Mouse (Mus musculus): ENCODE results near the gene Lrrc39.
"Not testable (repeated sequence)": the region's sequence is repeated elsewhere in the genome, so short reads cannot be mapped to it uniquely, and the experiment has no call there.

The Lrrc39 gene

DNA sequence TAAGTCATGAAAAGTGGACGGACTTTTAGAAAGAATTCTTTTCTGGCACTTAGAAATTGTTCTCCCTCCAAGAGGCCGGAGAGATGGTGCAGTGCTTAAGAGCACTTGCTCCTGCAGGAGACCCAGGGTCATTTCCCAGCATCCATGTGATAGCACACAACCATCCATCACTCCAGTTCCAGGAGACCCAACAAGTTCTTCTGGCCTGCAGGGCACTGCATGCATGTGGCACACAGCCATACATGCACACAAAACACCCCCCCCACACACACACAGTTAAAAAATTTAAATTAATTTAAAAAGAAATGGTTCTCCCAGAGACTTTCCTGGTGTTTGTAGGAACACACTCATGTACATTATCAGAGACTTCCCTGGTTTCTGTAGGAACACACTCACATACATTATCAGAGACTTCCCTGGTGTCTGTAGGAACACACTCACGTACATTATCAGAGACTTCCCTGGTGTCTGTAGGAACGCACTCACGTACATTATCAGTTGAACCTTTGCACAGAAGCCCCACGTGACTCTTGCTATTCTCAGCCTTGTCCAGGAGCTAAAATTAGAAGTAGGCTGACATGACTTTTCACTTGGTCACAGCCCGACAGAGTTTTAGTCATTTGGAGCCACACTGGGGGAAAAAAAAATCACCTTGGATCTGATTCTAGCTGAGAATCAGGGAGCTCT, at the start of gene Lrrc39:
TSS of gene Lrrc39 (plus strand) at position 566 of the 687 bp plus-strand sequence.
- DNase-seq (ENCODE audit: low read depth, low spot score), result no peak

DNA sequence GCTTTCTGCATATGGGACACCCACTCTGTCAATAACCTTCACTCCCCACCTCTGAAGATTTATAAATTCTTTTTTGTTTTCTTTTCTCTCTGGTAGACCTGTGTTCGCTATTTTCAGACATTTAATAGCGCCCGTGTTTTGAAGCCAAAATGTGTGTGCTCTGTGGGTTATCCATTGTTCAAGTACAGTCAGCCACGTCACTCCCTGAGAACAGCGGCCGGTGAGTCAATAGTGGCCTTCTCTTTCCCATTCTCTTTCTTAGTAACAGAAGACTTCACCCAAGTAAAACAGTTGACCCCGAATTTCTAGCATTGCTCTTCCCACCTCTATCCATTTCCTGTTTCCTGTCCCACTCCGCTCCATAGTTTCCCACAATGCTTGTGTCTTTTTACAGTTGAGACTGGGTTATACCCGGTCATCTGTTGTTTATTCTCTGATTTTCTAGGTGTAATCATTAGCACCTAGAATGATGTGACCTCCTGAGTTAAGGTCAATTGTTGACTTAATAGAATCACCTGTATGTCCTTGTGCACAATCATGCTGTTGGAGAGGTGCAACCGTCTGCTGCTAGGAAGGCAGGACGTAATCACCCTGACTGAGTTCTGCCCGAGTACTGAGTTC, 42.5 kb upstream of the Lrrc39 start:
- no peak for DNase-seq (ENCODE audit: low read depth, low spot score)

DNA sequence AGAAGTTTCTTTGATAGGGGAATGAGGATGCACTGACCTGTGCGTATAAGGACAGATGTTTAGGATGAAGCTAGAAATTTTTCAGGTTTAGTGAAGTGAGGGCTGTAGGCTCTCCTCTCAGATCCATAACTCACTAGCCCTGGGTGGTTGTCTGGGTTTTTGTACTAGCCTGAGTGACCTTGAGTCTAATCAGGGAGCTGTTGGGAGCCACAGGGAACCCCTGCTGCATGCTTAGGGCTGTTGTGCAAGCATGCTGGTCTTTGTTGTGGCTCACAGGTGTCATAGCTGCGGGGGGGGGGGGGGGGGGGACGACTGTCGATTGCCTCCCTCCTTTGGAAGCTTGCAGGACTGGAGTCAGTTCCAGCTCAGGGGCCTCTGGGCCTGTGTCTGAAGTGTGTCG, 33.0 kb upstream of the Lrrc39 start:
- DNase-seq (ENCODE audit: low read depth, low spot score), result no peak

DNA sequence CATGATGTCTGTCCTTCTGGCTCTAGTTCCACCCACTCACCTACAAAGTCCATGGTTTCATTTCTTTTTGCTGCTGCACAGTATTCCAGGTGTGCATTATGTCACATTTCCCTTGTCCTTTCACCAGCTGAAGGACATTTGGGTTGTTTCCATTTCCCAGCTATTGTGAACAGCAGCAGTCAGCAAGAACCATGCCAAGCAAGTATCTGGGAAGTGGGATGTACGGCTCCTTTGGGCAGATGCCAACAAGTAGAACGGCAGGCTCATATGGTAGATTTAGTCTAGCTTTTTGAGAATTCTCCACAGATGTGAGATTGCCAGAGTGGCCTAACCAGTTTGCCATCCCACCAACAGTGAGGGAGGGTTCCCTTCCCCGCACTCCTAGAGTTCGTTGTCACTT, 31.9 kb upstream of the Lrrc39 start:
- no peak for DNase-seq (ENCODE audit: low read depth, low spot score)

DNA sequence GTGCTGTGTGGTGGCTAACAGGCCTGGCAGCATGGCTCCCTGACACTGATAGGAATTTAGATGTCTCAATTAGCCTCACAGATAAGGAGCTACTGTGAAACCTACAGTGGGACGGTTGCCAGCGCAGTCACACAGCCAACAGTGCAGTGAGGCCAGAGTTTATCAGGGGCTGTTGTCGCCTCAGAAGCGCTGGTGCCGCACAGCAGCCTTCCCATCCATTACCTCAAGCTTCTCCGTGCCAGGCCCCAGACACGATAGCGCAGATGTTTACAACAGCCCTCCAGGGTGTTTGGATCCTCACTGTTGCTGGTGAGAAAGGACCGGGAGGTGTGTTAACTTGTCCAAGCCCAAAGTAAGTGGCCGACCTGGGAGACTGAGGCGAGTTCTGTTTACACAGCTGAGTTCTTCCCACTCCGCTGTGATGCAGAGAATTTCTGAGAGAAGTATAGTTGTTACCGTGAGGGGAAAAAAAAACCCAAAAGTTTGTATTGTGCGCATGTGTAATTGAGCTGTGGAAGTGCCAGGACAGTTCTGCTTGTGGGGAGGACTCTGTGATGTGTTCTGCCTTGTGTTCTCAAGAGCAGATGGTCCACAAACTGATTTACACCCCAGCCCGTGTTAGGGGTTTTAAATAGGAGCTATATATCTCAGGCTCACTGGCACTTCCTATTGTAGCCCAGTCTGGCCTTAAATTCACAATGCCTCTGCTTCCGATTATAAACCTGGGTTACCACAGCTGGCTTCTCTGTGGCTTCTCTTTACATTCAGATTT, 26.2 kb upstream of the Lrrc39 start:
- no peak for DNase-seq (ENCODE audit: low read depth, low spot score)

DNA sequence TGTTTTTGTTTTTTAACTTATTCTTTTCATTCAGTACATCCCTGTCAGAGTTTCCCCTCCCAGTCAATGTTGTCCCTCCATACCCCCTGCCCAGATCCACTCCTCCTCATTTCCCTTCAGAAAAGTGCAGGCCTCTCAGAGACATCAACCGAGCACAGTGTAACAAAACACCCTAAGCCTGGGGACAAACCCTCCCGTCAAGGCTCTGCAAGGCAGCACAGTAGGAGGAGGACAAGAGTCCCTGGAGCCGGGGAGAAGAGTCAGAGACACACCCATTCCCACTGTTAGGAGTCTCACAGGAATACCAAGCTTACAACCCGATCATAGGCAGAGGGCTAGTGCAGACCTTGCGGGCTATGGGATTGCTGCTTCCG, 25.6 kb upstream of the Lrrc39 start:
- DNase-seq (ENCODE audit: low read depth, low spot score), result no peak

DNA sequence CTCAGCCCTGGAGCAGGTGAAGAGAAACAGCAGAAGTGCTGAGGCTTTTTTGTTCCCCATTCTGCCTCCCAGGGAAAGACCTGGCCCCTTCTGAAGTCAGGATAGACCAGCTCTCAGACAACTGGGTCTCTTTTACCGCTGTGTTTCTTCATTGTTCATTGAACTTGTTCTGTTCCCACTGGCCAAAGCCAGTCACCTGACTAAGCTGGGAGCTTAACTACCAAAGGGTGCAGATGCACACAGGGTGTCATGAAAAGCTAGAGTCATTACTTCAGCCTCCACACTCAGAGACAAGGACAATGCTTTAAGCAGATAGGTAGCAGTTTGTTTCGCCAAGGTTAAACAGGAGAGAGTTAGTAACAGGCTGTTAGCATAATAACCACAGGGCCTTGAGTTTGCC, 20.7 kb upstream of the Lrrc39 start:
- DNase-seq (ENCODE audit: low read depth, low spot score), result no peak

DNA sequence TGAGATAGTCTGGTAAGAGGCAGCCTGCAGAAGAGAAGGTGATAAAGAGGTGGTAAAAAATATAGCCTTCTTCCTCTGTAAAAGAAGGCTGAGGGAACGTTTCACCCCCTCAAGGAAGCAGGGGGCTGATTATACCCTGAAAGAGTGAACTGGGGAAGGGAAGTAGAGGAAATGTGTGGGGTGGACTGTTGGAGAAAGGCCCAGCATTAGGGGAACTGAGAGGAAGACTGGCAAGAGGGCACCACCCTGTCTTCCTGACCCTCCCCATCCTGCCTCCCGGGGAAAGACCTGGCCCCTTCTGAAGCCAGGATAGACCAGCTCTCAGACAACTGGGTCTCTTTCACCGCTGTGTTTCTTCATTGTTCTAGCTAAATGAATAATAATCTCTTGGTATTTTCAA, 20.2 kb upstream of the Lrrc39 start:
- no peak for DNase-seq (ENCODE audit: low read depth, low spot score)

DNA sequence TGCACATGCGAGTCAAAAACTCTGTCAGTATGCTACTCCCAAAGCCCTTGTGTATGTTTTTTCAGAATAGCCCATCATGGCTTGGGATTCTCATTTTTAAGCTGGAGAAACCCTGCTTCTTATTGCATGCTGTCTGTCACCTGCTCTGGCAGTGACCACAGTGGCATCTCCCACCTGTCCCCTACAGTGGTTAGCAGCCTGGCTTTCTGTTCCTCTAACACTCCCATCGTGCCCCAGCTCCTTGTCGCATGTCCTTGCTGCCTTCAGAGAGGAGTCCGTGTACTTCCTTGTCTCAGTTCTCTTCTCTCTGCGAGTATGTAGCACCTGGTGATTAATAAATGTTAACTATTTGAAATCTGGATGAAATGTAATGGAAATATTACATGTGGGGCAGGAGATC, 15.3 kb upstream of the Lrrc39 start:
- no peak for DNase-seq (ENCODE audit: low read depth, low spot score)

DNA sequence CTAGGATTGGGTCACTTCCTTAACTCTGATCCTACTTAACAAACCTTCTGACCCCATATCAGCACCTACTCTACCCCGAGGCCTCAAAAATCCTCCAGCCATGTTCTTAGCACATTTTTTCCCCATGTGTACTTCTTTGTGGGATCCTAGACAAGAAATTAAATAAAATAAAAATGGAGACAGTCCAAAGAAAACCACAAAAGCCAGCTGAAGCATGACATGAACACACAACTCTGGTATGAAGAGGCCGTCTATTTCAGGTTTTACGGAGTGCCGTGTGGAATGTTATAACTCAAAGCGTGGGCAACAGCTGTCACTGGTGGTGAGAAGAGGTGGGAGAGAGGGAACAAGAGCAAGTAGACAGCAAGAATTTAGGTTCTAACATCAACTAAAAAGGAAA, 11.4 kb upstream of the Lrrc39 start:
- no peak for DNase-seq (ENCODE audit: low read depth, low spot score)

DNA sequence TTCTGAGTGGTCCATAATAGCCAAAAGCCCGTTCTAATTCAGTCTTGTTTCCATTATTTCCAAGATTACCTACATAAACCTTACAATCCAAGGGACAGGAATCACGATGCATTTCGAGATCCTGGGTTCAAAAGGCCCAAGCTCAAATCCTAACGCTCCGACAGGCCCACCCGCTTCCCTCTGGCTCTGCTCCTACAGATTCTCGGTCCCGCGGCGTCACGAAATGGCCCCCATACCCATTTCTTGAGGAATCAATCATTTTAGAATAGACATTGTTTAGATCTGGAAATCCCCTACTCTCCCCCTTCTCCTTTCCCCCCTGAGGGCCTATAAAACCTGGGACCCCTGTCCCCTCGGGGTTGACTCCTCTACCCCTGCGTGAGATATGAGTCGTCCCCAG, 1.5 kb upstream of the Lrrc39 start:
- not testable (repeated sequence) for DNase-seq (ENCODE audit: low read depth, low spot score)

DNA sequence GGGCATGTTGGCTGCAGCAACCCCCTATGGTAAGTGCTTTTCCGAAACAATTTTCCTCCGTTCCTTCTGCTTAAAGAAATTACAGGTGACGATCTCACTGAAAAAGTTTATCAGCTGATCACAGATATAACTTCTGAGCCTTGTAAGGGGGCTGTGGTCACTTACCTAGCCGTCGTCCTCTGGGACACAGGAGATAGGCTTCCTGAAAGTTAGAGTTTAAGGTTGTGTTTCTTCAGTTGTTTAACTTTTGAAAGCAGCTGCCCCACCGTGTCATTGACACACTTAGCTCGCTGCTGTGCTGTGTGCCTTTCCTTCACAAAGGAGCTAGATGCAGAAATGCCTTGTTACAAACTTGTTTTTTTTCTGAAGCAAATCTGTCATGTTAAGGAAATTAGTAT, 321 bp downstream of the Lrrc39 start:
- no peak for DNase-seq (ENCODE audit: low read depth, low spot score)

DNA sequence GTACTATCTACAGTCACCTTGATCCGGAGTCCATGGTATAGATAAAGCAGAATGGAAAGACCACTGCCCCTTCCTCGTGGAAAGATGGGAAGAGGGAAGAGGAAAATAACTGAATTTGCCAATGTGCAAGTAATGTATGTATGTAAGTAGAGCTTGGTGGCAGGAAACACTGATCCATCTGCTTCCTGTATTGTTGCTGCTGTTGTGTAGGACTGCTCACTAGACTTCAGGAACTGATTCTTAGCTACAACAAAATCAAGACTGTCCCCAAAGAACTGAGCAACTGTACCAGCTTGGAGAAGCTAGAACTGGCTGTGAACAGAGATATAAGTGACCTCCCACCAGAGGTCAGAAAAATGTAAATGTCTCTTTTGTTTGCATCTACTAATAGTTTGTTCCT, 7.9 kb downstream of the Lrrc39 start:
- no peak for DNase-seq (ENCODE audit: low read depth, low spot score)

DNA sequence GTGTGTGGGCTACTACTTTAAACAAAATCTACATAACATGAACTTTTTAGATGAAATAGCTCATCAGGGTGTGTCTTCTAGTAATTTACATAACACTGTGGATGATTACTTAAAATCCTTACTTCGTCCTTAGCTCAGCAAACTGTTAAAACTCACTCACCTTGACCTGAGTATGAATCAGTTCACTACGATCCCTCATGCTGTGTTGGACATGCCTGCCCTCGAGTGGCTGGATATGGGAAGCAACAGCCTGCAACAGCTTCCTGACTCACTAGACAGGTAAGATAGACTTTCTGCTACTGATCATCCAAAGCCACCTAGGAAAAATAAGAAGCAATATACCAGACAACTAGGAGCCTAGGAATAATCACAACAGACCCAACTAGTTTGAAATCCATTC, 14.5 kb downstream of the Lrrc39 start:
- no peak for DNase-seq (ENCODE audit: low read depth, low spot score)

DNA sequence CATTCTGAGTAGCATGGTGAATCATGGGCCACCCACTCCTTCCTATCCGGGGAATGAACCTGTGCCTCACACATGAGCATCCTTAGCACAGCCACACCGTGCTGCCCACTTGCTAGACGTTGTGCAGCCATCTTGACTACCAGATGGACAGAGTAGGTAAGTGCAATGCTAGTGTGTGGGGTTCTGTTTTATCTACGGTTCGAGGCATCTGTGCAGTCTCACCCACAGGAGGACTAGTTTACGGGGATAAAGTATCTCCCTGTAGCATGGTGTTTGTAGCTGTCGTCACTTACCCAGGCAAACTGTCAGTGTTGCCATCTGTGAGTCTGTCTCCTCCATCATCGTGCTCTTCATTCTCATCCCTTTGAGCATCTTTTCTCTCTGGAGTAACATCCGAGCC, 19.4 kb downstream of the Lrrc39 start:
- DNase-seq (ENCODE audit: low read depth, low spot score), result no peak

DNA sequence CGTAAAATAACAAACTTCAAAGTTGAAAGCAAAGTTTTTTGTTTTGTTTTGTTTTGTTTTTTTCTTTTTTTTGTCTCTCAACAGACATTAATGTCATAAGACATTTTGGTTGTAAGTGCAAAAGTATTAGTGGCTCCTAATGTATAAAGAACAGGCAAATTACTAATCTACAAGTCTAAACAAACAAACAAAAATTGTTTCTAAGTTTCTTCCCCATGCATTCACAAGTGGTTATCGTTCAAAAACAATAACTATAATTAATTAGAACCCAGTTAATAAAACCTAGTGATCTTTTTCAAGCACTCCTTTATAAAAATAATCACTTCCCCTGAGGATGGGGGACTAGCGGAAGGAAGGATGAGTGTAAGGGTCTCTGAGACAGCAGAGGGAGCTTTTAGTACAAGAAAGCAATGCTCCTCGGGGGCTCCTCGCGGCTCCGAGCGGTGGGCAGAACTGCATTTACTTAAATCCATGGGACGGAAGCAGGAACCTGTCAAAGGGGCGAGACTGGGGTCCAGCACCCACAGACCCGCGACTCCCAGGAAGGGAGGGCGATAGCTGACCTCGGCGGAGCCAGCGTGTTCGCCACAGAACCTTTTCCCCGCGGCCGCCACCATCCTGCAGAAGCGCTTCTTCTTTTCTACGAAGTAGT, 31.4 kb downstream of the Lrrc39 start:
- DNase-seq (ENCODE audit: low read depth, low spot score), result no peak

DNA sequence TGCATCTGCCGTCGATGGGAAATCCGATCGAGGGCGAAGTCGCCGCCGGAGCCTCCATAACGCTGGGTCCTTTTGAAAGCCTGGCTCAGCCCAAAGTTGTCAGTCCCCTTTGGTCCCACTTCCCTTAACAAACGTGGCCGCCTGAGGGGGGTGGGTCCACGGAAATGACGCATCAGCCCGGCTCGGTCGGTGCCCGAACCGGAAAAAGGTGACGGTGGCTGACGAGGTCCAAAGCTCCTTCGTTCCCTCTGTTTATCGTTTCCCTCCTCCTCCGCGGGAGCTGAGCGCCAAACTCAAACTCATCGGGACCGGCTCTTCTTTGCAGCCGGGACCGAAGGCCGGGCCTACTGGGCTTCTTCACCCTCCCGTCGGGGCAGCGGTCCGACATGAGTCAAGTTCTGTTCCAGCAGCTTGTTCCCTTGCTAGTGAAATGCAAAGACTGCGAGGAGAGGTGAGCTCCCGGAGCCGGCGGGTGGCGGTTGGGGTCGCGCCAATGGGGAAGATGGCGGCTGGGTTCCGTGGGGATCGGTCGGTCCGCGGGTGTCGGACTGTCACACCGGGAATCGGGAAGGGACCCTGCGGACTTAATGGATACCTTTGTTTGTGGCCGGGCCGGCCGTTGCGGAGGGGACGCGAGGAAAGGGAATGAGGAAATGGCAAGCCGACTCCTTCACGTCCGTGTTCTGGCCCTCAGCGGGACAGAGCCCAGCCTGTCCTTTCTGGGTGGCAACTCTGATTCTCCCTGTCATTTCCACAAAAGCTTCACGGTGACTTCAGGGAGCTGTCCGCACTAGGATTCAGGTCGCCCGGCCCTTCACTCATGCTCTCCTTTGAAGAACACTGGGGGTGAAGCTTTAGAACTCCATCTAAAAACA, 32.2 kb downstream of the Lrrc39 start, which contains the start of gene Sass6:
TSS of gene Sass6 (plus strand) at position 255 of the 875 bp plus-strand sequence.
- DNase-seq (ENCODE audit: low read depth, low spot score), result peak; percentile 97

DNA sequence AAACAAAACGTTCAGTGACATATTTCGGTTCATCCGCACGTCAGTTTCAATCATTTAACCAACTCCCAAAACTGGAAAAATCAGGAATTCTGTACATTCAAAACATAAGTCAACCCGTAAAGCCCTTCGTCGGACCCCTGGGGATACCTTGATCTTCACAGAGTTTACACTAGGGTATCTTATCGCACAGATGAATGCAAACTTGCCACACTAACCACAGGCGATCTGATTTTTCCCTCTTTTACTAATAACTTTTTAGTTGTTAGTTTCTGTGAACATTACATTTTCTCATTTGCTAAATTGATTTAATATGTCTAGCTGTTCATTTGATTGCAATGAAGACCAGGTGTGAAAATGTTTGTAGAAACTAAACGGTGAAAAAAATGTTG, 32.8 kb downstream of the Lrrc39 start:
- no peak for DNase-seq (ENCODE audit: low read depth, low spot score)

DNA sequence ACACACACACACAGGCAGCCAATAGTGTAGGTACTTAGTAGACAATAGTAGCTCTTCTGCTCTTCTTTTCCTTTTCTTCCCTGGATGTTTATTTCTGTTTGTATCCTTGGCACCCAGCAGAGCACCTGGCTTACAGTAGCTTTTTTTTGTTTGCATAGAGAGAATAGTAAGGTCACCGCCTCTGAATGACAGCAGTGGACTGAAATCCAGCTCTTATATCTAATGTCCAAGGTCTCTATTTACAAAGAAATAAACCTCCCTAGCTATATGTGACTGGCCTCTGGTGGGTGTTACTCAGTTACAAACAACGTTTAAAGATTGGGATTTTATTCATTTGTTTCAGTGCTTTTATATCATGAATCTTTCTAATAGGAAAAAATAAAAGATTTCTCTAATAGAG, 36.9 kb downstream of the Lrrc39 start:
- DNase-seq (ENCODE audit: low read depth, low spot score), result no peak

DNA sequence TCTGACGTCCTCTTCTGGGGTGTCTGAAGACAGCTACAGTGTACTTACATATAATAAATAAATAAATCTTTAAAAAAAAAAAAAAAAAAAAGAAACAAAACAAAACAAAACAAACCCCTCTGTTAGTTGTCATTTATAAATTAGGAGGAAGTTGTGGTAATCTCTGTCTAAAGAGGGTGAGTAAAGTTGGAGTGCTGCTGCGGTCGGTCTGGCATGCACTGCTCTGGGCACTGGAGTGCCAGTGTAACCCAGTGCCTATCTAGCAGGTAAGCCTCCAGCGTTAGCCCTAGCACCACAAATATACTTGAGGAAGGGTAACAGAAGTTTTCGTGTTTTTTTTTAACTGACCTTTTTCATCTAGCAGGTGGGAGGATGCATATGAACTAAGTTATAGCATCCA, 38.2 kb downstream of the Lrrc39 start:
- no peak for DNase-seq (ENCODE audit: low read depth, low spot score)

DNA sequence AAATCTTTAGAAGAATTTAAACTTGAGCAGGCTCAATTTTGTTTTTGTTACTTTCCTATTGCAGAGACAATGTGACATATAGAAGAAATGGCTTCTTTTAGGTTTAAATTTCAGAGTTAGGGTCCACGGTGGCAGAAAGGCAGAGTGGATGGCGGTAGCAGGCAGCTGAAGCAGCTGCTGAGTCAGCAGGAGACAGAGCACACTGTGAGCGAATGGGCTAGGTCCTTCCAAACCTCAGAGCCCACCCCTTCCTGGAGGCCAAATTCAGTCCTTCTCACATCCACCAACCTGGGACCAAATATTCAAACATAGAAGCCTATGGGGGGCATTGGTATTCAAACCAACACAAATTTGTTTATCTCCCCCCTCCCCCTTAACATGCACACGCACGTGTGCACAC, 39.0 kb downstream of the Lrrc39 start:
- no peak for DNase-seq (ENCODE audit: low read depth, low spot score)
